Mouse (Mus musculus) G1E-ER4 (cell line): ENCODE measurements around the gene Akt1. TPM values are rescaled to one million over a fixed set of nuclear protein-coding genes. Genes with fewer than 3 reads are reported as not detected.

ENCODE experiments used
- GATA1 ChIP-seq: IDR thresholded peaks from one replicate; pipeline ENCODE4 v1.8.0; 2012; ENCODE audit warnings: low read length, inconsistent platforms
- polyA plus RNA-seq: library from polyadenylated mRNA; stranded (reverse); fragments of >175 nt; gene quantifications from 2 replicates; pipeline ENCODE4 v1.2.3, GENCODE M21; 2012

The Akt1 gene
- polyA plus RNA-seq, 1 experiment = 445 TPM

- no peak for TF ChIP-seq GATA1
Measured at GRCm38 (mm10) chr12:112670718-112671393, 3.8 kb downstream of the Akt1 start.

- TF ChIP-seq GATA1 = no peak
Measured at GRCm38 (mm10) chr12:112667619-112668297, 6.9 kb downstream of the Akt1 start.

GRCm38 (mm10) chr12:112665881-112666544 is 8.7 kb downstream of the Akt1 start:
- no peak for TF ChIP-seq GATA1

- TF ChIP-seq GATA1 = no peak
Measured at GRCm38 (mm10) chr12:112665445-112665844, 9.2 kb downstream of the Akt1 start.

GRCm38 (mm10) chr12:112664656-112665055 is 10.0 kb downstream of the Akt1 start:
- TF ChIP-seq GATA1 = no peak

GRCm38 (mm10) chr12:112664124-112664523 is 10.6 kb downstream of the Akt1 start:
- no peak for TF ChIP-seq GATA1

- no peak for TF ChIP-seq GATA1
Measured at GRCm38 (mm10) chr12:112663716-112664115, 11.0 kb downstream of the Akt1 start.

- no peak for TF ChIP-seq GATA1
Measured at GRCm38 (mm10) chr12:112663303-112663702, 11.4 kb downstream of the Akt1 start.

GRCm38 (mm10) chr12:112661851-112662250 is 12.8 kb downstream of the Akt1 start:
- no peak for TF ChIP-seq GATA1

- no peak for TF ChIP-seq GATA1
Measured at GRCm38 (mm10) chr12:112661327-112661605, 13.4 kb downstream of the Akt1 start.

GRCm38 (mm10) chr12:112660576-112661326 is 13.9 kb downstream of the Akt1 start:
- no peak for TF ChIP-seq GATA1

GRCm38 (mm10) chr12:112659109-112659508 is 15.6 kb downstream of the Akt1 start:
- no peak for TF ChIP-seq GATA1

- TF ChIP-seq GATA1 = no peak
Measured at GRCm38 (mm10) chr12:112658619-112659018, 16.1 kb downstream of the Akt1 start.

- no peak for TF ChIP-seq GATA1
Measured at GRCm38 (mm10) chr12:112654076-112654475, 20.6 kb downstream of the Akt1 start.

GRCm38 (mm10) chr12:112653157-112653824 is 21.4 kb downstream of the Akt1 start:
- TF ChIP-seq GATA1 = no peak
